Mouse (Mus musculus) midbrain, postnatal 0 days (tissue): ENCODE data around the gene Ccdc92b. TPM values are rescaled to one million over a fixed set of nuclear protein-coding genes. Genes with fewer than 3 reads are reported as not detected.

Source experiments
- ATAC-seq: fragments of 200-750 bp; cut with Nextera tagmentation; 2 replicates; pipeline ENCODE4 v1.8.0; 2017; ENCODE audit warnings: moderate number of reproducible peaks, mild to moderate bottlenecking, moderate TSS enrichment, moderate library complexity; ENCODE audit not compliant: low FRiP score
- DNase-seq: peaks from one replicate; pipeline ENCODE4 v3.0.0-alpha.2; 2015; ENCODE audit warnings: low spot score
- H3K27ac ChIP-seq: fragments of 300-500 bp; sonication (generic); 2 replicates; pipeline ENCODE4 v1.5.1; 2014; ENCODE audit warnings: low read depth, mild to moderate bottlenecking, low read length, mixed read lengths
- H3K27me3 ChIP-seq: fragments of 300-500 bp; sonication (generic); 2 replicates; pipeline ENCODE4 v1.6.1; 2014; ENCODE audit warnings: low read length, control low read depth, mixed read lengths; ENCODE audit not compliant: insufficient read depth
- H3K36me3 ChIP-seq: fragments of 300-500 bp; sonication (generic); 2 replicates; pipeline ENCODE4 v1.6.1; 2014; ENCODE audit warnings: low read length, control low read depth, mixed read lengths; ENCODE audit not compliant: insufficient read depth
- H3K4me1 ChIP-seq: fragments of 300-500 bp; sonication (generic); 2 replicates; pipeline ENCODE4 v1.6.1; 2014; ENCODE audit warnings: mild to moderate bottlenecking, control low read depth, antibody characterized with exemption, low read length, mixed read lengths; ENCODE audit not compliant: insufficient read depth
- H3K4me2 ChIP-seq: fragments of 300-500 bp; sonication (generic); 2 replicates; pipeline ENCODE4 v1.6.1; 2014; ENCODE audit warnings: low read depth, mild to moderate bottlenecking, low read length, mixed read lengths; ENCODE audit not compliant: poor library complexity, severe bottlenecking
- H3K4me3 ChIP-seq: fragments of 300-500 bp; sonication (generic); 2 replicates; pipeline ENCODE4 v1.5.1; 2014; ENCODE audit warnings: low read depth, mild to moderate bottlenecking, low read length, moderate library complexity
- H3K9ac ChIP-seq: fragments of 300-500 bp; sonication (generic); replicated peaks from 2 replicates; pipeline ENCODE4 v1.6.1; 2014; ENCODE audit warnings: mild to moderate bottlenecking, low read length, moderate library complexity, mixed read lengths; ENCODE audit not compliant: poor library complexity, severe bottlenecking
- H3K9me3 ChIP-seq: fragments of 300-500 bp; sonication (generic); 2 replicates; pipeline ENCODE4 v1.6.1; 2016; ENCODE audit warnings: low read length, control low read depth
- CTCF ChIP-seq: IDR thresholded peaks from 2 replicates; pipeline ENCODE4 v1.5.1; 2016; ENCODE audit warnings: antibody characterized with exemption, mild to moderate bottlenecking
- WGBS: fragments of 180-500 bp; shearing (Covaris S2); extraction: QIAGEN DNeasy Blood & Tissue Kit; methylation state at CpG from one replicate; pipeline ENCODE4 v1.1.7; 2014; 5-methylcytosine and 5-hydroxymethylcytosine counted together
- polyA plus RNA-seq: library from polyadenylated mRNA; unstranded; fragments of >200 nt; fragmentation: Nextera tagmentation; extraction: Ambion mirVana; gene quantifications from 2 replicates; pipeline ENCODE4 v1.2.1, GENCODE M21; 2015
- total RNA-seq: library from RNA; depleted of rRNA; stranded (reverse); fragments of >200 nt; gene quantifications from 2 replicates; pipeline ENCODE4 v1.2.3, GENCODE M21; 2014

Gene Ccdc92b
- total and polyA plus RNA-seq, 2 experiments from 2014 or later: 3.4 to 14.6 TPM

DNA sequence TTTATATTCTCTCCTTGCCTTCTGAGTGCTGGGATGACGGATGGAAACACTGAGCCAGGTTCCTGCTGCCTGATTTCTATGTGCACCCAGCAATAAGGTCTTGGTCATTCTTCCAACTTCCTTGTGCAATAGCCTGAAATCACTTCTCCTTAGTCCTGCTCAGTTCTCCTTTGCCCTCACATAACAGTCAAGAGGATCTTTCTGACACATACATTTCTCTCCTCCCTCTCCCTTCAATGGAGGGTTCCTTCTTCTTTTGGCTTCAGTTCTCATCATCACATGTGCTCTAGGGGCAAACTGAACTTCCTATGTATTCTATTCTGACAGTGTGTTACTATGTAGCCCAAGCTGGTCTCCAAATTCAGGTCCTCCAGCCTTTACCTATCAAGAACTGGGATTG lies 28.6 kb downstream of the Ccdc92b start:
- Histone ChIP-seq H3K27me3 (no peaks in the 10 kb centered on the region), H3K36me3 (no peaks in the 10 kb centered on the region), H3K4me3 (no peak overlapping the region), H3K9ac (no peak overlapping the region), H3K27ac (no peak overlapping the region), H3K4me2 (no peak overlapping the region), H3K4me1 (peaks cover 14% of the 10 kb centered on the region; the same call in 1 of the 2 replicates), H3K9me3 (no peaks in the 10 kb centered on the region)
- WGBS: 88% methylated on average over 1 of the region's 1 CpGs
- DNase-seq: no peak
- ATAC-seq: no peak
- TF ChIP-seq CTCF: no peak

DNA sequence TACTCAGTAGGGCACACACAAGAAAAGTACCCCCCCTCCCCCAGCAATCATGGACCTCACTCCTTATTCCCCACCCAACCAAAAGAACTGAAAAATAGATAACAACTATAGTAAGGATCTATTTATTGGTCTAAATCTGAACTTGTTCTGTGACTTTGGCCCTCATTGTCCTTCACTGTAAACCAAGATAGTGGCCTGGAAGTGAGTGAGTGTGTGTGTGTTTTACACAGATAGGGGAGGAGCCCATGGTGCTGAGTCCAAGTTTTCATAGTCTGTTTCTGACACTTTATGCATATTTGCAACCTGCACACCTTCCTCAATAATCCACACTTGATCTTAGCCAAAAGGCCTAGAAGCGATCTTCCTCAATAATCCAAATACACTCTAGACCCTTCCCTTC lies 29.3 kb downstream of the Ccdc92b start:
- Histone ChIP-seq H3K9me3 (no peaks in the 10 kb centered on the region), H3K27me3 (no peaks in the 10 kb centered on the region), H3K9ac (peak overlapping the region; percentile 80), H3K4me3 (peak overlapping the region; percentile 96), H3K36me3 (no peaks in the 10 kb centered on the region), H3K4me1 (peaks cover 18% of the 10 kb centered on the region; the same call in 1 of the 2 replicates), H3K4me2 (peak overlapping the region; percentile 90), H3K27ac (peak overlapping the region; percentile 71)
- DNase-seq (no peak), ATAC-seq (no peak; the same call in 1 of the 2 replicates)
- WGBS: 0% methylated on average over 1 of the region's 1 CpGs
- TF ChIP-seq CTCF: no peak

DNA sequence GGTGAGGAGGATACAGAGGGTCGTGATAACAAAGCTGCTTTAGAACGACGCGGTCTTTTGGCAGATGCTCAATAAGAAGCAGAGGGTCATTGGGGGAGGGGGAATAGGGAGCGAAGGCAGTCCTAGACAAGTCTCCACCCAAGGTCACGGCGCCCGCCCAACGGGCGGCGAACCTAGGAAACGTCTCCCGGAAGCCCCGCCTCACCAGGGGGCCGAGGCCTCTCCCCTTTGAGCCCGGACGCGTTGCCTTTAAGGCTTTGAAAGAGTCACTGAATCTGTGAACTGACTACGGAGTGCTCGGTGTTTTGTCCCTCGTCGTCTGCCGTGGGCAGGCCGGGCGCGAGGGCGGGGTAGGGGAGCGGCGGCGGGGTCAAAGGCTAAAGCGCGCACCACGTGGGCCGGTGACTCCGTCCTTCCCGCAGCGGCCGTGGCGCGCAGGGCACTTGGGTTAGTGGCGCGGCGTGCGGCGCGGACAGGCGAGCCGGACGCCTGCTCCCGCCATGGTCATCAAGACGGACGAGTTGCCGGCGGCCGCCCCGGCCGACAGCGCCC lies 29.8 kb downstream of the Ccdc92b start, which contains the start of gene Cluh:
Gene Cluh, plus strand, starts transcription at position 401 of the 552 bp plus-strand sequence.
- H3K27me3 ChIP-seq: no peaks in the 10 kb centered on the region
- no peaks in the 10 kb centered on the region for H3K9me3 ChIP-seq
- no peak for TF ChIP-seq CTCF
- peaks cover 18% of the 10 kb centered on the region; the same call in 1 of the 2 replicates for H3K4me1 ChIP-seq
- H3K36me3 ChIP-seq: no peaks in the 10 kb centered on the region
- peak; percentile 92 for ATAC-seq
- peak within 1 kb of the TSS; percentile 71 for H3K27ac ChIP-seq
- WGBS: 0% methylated on average over 31 of the region's 58 CpGs
- H3K9ac ChIP-seq: peak within 1 kb of the TSS; percentile 80
- DNase-seq: peak; percentile 95
- H3K4me3 ChIP-seq: peak within 1 kb of the TSS; percentile 96
- peak within 1 kb of the TSS; percentile 90 for H3K4me2 ChIP-seq

DNA sequence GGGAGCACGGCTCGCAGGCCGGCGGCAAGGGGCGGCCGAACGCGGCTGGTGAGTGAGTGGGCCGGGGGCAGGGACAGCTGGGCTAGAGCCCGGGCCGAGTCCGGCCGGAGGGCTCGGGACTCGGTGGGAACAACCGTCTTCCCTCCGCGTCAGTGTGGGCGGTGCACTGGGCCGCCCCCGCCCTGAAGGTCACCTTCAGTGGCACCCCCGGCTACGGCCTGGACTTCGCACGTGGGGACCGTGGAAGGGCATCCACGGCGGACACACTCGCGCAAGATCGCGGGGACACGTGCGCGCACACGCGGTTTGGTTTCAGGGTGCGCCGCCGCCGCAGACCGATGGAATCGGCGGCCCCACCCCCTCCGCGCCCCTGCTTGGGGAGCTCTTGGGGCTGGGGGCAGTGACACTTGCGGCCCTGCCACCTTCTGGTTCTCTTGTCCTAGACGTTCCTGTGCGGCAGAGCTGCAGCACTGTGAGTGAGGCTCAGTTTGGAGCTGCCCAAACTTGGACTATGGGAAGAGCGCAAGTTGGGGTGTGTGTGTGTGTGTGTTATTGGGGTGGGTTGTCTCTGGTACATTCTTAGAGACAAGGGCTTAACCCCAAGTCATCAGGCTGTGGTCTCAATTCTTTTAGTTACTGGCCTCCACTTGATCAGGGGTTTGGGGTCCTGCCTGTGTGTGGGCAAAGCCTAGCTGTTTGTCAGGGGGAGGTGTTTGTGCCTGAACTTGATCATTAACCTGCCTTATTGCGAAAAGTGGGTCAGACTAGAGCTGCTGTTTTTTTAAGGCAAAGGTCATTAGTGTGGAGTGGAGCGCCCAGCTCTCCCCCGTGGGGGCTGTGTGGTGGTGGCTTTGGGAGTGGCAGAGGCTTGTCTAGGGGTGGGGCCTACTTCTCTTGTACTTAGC lies 30.5 kb downstream of the Ccdc92b start:
- DNase-seq: peak; percentile 19

DNA sequence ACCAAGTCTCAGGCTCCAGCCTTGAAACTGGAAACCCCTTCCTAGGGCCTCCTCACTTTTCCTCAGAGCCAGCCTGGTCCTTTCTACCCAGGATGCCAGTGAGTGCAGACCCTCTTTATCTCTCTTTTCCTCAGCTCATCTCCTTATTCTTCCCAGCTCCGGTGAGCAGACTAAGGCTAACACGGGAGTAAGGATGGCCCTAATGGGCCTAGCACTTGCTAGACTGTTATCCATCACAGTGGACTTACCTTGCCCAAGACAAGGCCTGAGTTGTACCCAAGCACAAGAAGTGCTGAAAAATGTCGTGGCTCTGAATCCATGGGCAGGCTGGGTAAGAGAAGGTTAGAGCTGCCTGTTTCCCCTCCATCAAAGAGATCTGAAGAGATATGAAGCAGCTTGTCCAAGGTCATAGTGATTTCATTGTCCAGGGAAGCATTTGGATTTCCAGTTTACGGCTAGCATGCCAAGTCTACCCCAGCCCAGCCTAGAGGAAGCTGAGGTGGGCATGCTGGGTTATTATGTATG lies 31.2 kb downstream of the Ccdc92b start:
- DNase-seq (no peak), ATAC-seq (no peak)
- H3K36me3 ChIP-seq: no peaks in the 10 kb centered on the region
- H3K9ac ChIP-seq: peak overlapping the region; percentile 80; the same call in 1 of the 2 replicates
- H3K4me2 ChIP-seq: peak overlapping the region; percentile 90
- no peak overlapping the region for H3K27ac ChIP-seq
- H3K9me3 ChIP-seq: no peaks in the 10 kb centered on the region
- H3K4me1 ChIP-seq: peaks cover 18% of the 10 kb centered on the region; the same call in 1 of the 2 replicates
- no peak for TF ChIP-seq CTCF
- 58% methylated on average over 4 of the region's 4 CpGs for WGBS
- no peaks in the 10 kb centered on the region for H3K27me3 ChIP-seq
- H3K4me3 ChIP-seq: peak overlapping the region; percentile 96

More for the DNA sequence above, 30.5 kb downstream of the Ccdc92b start:
- H3K36me3 ChIP-seq: no peaks in the 10 kb centered on the region
- peak overlapping the region; percentile 80 for H3K9ac ChIP-seq
- TF ChIP-seq CTCF: no peak
- H3K4me2 ChIP-seq: peak overlapping the region; percentile 90
- WGBS: 2% methylated on average over 38 of the region's 53 CpGs
- H3K27ac ChIP-seq: peak overlapping the region; percentile 71
- no peaks in the 10 kb centered on the region for H3K9me3 ChIP-seq
- H3K27me3 ChIP-seq: no peaks in the 10 kb centered on the region
- H3K4me1 ChIP-seq: peaks cover 18% of the 10 kb centered on the region; the same call in 1 of the 2 replicates
- H3K4me3 ChIP-seq: peak overlapping the region; percentile 96
- ATAC-seq: peak; percentile 57
